Comparison of ENCODE assay signal across 8 mouse cellular contexts in the genomic region with DNA sequence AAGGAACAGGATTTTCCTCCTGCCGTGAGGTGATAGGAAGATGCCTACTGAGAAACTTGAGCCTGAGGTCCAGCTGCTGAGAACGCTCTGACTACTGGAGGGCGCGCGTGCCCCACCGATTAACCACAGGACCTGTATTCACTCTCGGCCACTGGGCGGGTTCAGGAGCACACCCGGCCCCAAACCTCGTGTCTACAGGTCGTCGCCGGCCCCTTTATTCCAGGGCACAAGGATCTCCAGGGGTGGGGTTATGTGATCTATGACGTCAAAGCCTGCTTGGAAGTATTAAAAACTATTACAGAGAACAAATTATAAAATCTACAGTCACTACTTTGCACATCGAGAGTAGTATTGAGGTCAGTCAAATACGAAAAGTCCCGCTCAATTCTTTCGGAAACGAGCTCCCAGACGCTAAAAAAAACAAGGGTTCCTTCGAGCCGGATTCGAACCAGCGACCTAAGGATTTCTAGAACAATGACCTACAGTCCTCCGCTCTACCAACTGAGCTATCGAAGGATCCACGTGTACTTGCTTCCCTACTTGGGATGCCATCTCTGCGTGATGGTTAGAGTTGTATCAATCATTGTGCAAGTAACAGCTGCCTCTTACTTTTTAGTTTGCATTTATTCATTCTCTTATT. TPM values are rescaled to one million over a fixed set of nuclear protein-coding genes. Genes with fewer than 3 reads are reported as not detected.
A peak's percentile ranks its signal among the peaks of the same experiment; 100 is the strongest.
DNase-seq lines count a peak whose midpoint lies in the region; ATAC-seq and TF ChIP-seq lines count a peak whose summit lies in the region.

No protein-coding gene starts in this region.

- intact Hi-C loops in heart, postnatal 14 days (cut with DNase I): loop anchor here (2.0 to 10.0 kb wide), 4 partner anchors 14 to 1718 kb away; partner anchors contain the start of genes Hist1h2ac, Hist1h2ai, Hist1h2bc and Hist1h2bl

- peak overlapping the region; percentile 62 for H3K4me2 ChIP-seq in forebrain, embryonic 14.5 days (ENCODE audit: low read length)
- peak overlapping the region; percentile 63 for H3K4me2 ChIP-seq in neural tube, embryonic 14.5 days (ENCODE audit: low read depth, low read length)

- H3K9ac ChIP-seq in forebrain, embryonic 14.5 days (ENCODE audit: low read length): peak overlapping the region; percentile 65
- 0 out of 2 replicates have a peak overlapping the region, but pooled peaks have one; percentile 2 for H3K9ac ChIP-seq in neural tube, embryonic 14.5 days (replicated peaks; ENCODE audit: low read depth, low read length)

- no peaks in the 10 kb centered on the region for H3K27me3 ChIP-seq in forebrain, embryonic 14.5 days (replicated peaks; ENCODE audit: control insufficient read depth, insufficient read depth, low read length)
- no peaks in the 10 kb centered on the region for H3K27me3 ChIP-seq in neural tube, embryonic 14.5 days (ENCODE audit: control insufficient read depth, insufficient read depth, low read length)
- H3K27me3 ChIP-seq in testis, adult 2 months (ENCODE audit: control insufficient read depth, insufficient read depth, low read length): no peaks in the 10 kb centered on the region

- H3K4me3 ChIP-seq in forebrain, embryonic 14.5 days (ENCODE audit: low read depth, low read length): peak overlapping the region; percentile 42
- H3K4me3 ChIP-seq in neural tube, embryonic 14.5 days (ENCODE audit: low read depth, low read length): peak overlapping the region; percentile 45
- peak overlapping the region; percentile 23 for H3K4me3 ChIP-seq in testis, adult 2 months (ENCODE audit: control insufficient read depth, low read depth, low read length)

- peaks cover 4% of the 10 kb centered on the region; the same call in 1 of the 2 replicates for H3K4me1 ChIP-seq in forebrain, embryonic 14.5 days (ENCODE audit: control insufficient read depth, insufficient read depth, low read length)
- 0 out of 2 replicates have a peak, but pooled peaks cover 3% of the 10 kb centered on the region for H3K4me1 ChIP-seq in neural tube, embryonic 14.5 days (ENCODE audit: control insufficient read depth, insufficient read depth, low read length)
- H3K4me1 ChIP-seq in testis, adult 2 months (ENCODE audit: control insufficient read depth, insufficient read depth, low read length): peaks cover 2% of the 10 kb centered on the region; the same call in 1 of the 2 replicates

- peak; percentile 99 for DNase-seq in ES-CJ7 (ENCODE audit: low read depth, low spot score)
- DNase-seq in cerebellum, adult 11 months: peak; percentile 92
- DNase-seq in forebrain, embryonic 14.5 days (ENCODE audit: low spot score): peak; percentile 97
- DNase-seq in heart, postnatal 14 days: peak; percentile 93 to 98
- DNase-seq in layer of hippocampus, adult 11-12 months (ENCODE audit: low spot score): peak; percentile 98
- peak; percentile 94 to 95 for DNase-seq in lung, adult 18-20 months

- no peaks in the 10 kb centered on the region for H3K9me3 ChIP-seq in forebrain, embryonic 14.5 days (replicated peaks; ENCODE audit: control insufficient read depth, low read length)
- no peaks in the 10 kb centered on the region for H3K9me3 ChIP-seq in neural tube, embryonic 14.5 days (ENCODE audit: control insufficient read depth, low read length)

- peak; percentile 83 for ATAC-seq in forebrain, embryonic 14.5 days
- ATAC-seq in neural tube, embryonic 14.5 days (ENCODE audit: low read depth): peak; percentile 90

- peak; percentile 72; the same call in 1 of the 2 replicates for TF ChIP-seq CTCF in testis, adult 2 months (IDR thresholded peaks at IDR 0.05; ENCODE audit: control insufficient read depth, insufficient read depth, insufficient replicate concordance, low read depth, low read length)

- TF ChIP-seq POLR2A in testis, adult 2 months (IDR thresholded peaks at IDR 0.05; ENCODE audit: control insufficient read depth, low read depth, low read length): peak; percentile 49; the same call in 1 of the 2 replicates

- H3K36me3 ChIP-seq in forebrain, embryonic 14.5 days (ENCODE audit: control insufficient read depth, insufficient read depth, low read length): no peaks in the 10 kb centered on the region
- no peaks in the 10 kb centered on the region for H3K36me3 ChIP-seq in neural tube, embryonic 14.5 days (ENCODE audit: control insufficient read depth, insufficient read depth, low read length)
- H3K36me3 ChIP-seq in testis, adult 2 months (ENCODE audit: control insufficient read depth, insufficient read depth, low read length): no peaks in the 10 kb centered on the region

- peak overlapping the region; percentile 40 for H3K27ac ChIP-seq in forebrain, embryonic 14.5 days (ENCODE audit: low read depth, low read length)
- H3K27ac ChIP-seq in neural tube, embryonic 14.5 days (ENCODE audit: low read depth, low read length): no peak overlapping the region
- H3K27ac ChIP-seq in testis, adult 2 months (ENCODE audit: control insufficient read depth, insufficient read depth, low read depth, low read length): no peak overlapping the region

- under 1% methylated on average over 28 of the region's 28 CpGs for WGBS in forebrain, embryonic 14.5 days
- under 1% methylated on average over 28 of the region's 28 CpGs for WGBS in neural tube, embryonic 14.5 days

RNA-seq across cellular contexts. Expression of gene Abt1, which starts 9.0 kb away (rescaled TPM):
- polyA plus RNA-seq in forebrain, embryonic 14.5 days (2014; fragmentation: Nextera tagmentation; extraction: Ambion mirVana): 12.9 and 13.8 TPM in 2 replicates
- total RNA-seq in heart, postnatal 14 days (2021): 1 to 10 TPM; 4.5 to 5.0 TPM
- polyA plus RNA-seq in neural tube, embryonic 14.5 days (2014; fragmentation: Nextera tagmentation; extraction: Ambion mirVana): 8.8 and 9.5 TPM in 2 replicates
- 2.0 TPM in 2 replicates for polyA plus RNA-seq in testis, adult 2 months (2012; rRNA removed)

RNA-seq across cellular contexts. Expression of gene Btn1a1, which starts 33.0 kb away (rescaled TPM):
- polyA plus RNA-seq in forebrain, embryonic 14.5 days (2014; fragmentation: Nextera tagmentation; extraction: Ambion mirVana): 0.22 TPM in 1 of 2 replicates, not detected in the other
- total RNA-seq in heart, postnatal 14 days (2021): not detected
- 0.17 TPM in 1 of 2 replicates, not detected in the other for polyA plus RNA-seq in neural tube, embryonic 14.5 days (2014; fragmentation: Nextera tagmentation; extraction: Ambion mirVana)
- polyA plus RNA-seq in testis, adult 2 months (2012; rRNA removed): 0.05 and 0.26 TPM in 2 replicates

RNA-seq across cellular contexts. Expression of gene Btn2a2, which starts 56.0 kb away (rescaled TPM):
- polyA plus RNA-seq in forebrain, embryonic 14.5 days (2014; fragmentation: Nextera tagmentation; extraction: Ambion mirVana): 0.10 TPM in 1 of 2 replicates, not detected in the other
- total RNA-seq in heart, postnatal 14 days (2021): not detected
- not detected in 2 replicates for polyA plus RNA-seq in neural tube, embryonic 14.5 days (2014; fragmentation: Nextera tagmentation; extraction: Ambion mirVana)
- polyA plus RNA-seq in testis, adult 2 months (2012; rRNA removed): 0.08 and 0.21 TPM in 2 replicates
